Mouse (Mus musculus) heart, embryonic 14.5 days (tissue): ENCODE results near the gene Gyg. TPM values are rescaled to one million over a fixed set of nuclear protein-coding genes. Genes with fewer than 3 reads are reported as not detected.
A peak's percentile ranks its signal among the peaks of the same experiment; 100 is the strongest.

ENCODE experiments used
- ATAC-seq: fragments of 200-750 bp; cut with Nextera tagmentation; 2 replicates; pipeline ENCODE4 v1.8.0; 2017; ENCODE audit warnings: low read depth, moderate TSS enrichment; ENCODE audit not compliant: insufficient number of reproducible peaks, insufficient read depth, low FRiP score
- H3K27ac ChIP-seq, 2 experiments: fragments of 200-500 bp in 1 of 2; fragments of 300-500 bp in 1 of 2; sonication (generic) in 1 of 2; replicated peaks in 1 of 2; 2 replicates each; pipeline ENCODE4 v1.5.1; 2012 to 2014; ENCODE audit warnings: low read depth in 2 of 2, low read length in 2 of 2, control low read depth in 1 of 2, mild to moderate bottlenecking in 1 of 2, mixed read lengths in 1 of 2; ENCODE audit not compliant: control insufficient read depth in 1 of 2, insufficient read depth in 1 of 2
- H3K27me3 ChIP-seq: fragments of 300-500 bp; sonication (generic); 2 replicates; pipeline ENCODE4 v1.6.1; 2014; ENCODE audit warnings: mild to moderate bottlenecking, low read length, control low read depth; ENCODE audit not compliant: control insufficient read depth, insufficient read depth
- H3K36me3 ChIP-seq: fragments of 300-500 bp; sonication (generic); 2 replicates; pipeline ENCODE4 v1.6.1; 2014; ENCODE audit warnings: mild to moderate bottlenecking, control low read depth, low read length, mixed read lengths; ENCODE audit not compliant: control insufficient read depth, insufficient read depth
- H3K4me1 ChIP-seq, 2 experiments: fragments of 200-500 bp in 1 of 2; fragments of 300-500 bp in 1 of 2; sonication (generic) in 1 of 2; 2 replicates each; pipeline ENCODE4 v1.6.1; 2012 to 2014; ENCODE audit warnings: low read length in 2 of 2, control low read depth in 1 of 2, mixed read lengths in 1 of 2; ENCODE audit not compliant: control insufficient read depth in 2 of 2, insufficient read depth in 2 of 2
- H3K4me2 ChIP-seq: fragments of 300-500 bp; sonication (generic); 2 replicates; pipeline ENCODE4 v1.6.1; 2014; ENCODE audit warnings: mild to moderate bottlenecking, low read length
- H3K4me3 ChIP-seq, 2 experiments: fragments of 200-500 bp in 1 of 2; fragments of 300-500 bp in 1 of 2; sonication (generic) in 1 of 2; 2 replicates each; pipeline ENCODE4 v1.5.1; 2012 to 2014; ENCODE audit warnings: low read length in 2 of 2, mild to moderate bottlenecking in 2 of 2, control low read depth in 1 of 2, low read depth in 1 of 2, moderate library complexity in 1 of 2; ENCODE audit not compliant: control insufficient read depth in 1 of 2, insufficient read depth in 1 of 2
- H3K9ac ChIP-seq: fragments of 300-500 bp; sonication (generic); 2 replicates; pipeline ENCODE4 v1.6.1; 2014; ENCODE audit warnings: mild to moderate bottlenecking, low read length
- H3K9me3 ChIP-seq: fragments of 300-500 bp; sonication (generic); 2 replicates; pipeline ENCODE4 v1.6.1; 2016; ENCODE audit warnings: low read length, control low read depth; ENCODE audit not compliant: control insufficient read depth
- WGBS: fragments of 180-500 bp; shearing (Covaris S2); extraction: QIAGEN DNeasy Blood & Tissue Kit; methylation state at CpG from one replicate; pipeline ENCODE4 v1.1.7; 2014; 5-methylcytosine and 5-hydroxymethylcytosine counted together
- polyA plus RNA-seq: library from polyadenylated mRNA; unstranded; fragments of >200 nt; fragmentation: Nextera tagmentation; extraction: Ambion mirVana; gene quantifications from 2 replicates; pipeline ENCODE4 v1.2.1, GENCODE M21; 2014

Gene Gyg
- 778 and 797 TPM in 2 replicates for polyA plus RNA-seq

DNA sequence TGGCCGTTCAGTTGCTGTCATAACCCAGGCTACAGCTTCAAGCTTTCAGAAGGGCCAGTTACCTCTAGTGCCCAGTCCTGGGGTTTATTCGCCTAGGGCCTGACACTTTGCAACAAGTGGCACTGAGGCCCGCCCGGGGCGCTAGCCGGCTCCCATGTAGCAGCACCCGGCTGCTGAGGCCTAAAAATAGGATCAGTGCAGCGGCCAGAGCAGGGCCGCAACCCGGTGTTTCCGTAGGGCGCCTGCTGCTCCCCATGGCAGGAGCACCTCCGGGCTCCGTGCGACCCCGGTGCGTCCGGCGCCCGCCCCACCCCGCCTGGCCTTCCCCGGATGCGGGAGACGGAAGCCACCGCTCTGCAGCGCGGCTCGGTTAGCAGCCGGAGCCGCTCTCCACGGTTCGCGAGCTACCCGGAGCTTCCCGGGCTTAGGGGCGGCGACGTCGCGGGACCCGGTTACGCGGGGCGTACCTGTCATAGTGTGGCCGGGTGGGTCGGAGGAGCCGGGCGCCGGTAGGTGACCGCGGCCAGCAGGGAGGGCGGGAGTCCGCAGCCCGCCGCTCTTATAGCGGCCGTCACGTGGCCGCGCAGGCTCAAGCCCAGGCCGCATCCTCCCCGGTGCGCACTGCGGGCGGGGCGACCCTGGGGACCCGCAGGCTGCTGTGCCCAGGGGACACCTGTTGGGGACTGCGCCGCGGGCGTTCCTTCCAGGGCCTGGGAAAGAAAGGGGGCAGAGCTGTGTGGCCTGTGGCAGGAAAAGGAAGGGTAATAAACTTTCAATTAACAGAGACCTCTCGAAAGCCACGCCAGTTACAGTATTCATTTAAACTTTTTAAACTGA is at the start of gene Gyg:
Gene Gyg, minus strand, starts transcription at position 787 of the 837 bp plus-strand sequence.
- peak within 1 kb of the TSS; percentile 99 for H3K9ac ChIP-seq
- peaks cover 30% of the 10 kb centered on the region for H3K36me3 ChIP-seq
- ATAC-seq, result peak; percentile 94
- peaks cover 8% of the 10 kb centered on the region for H3K9me3 ChIP-seq
- H3K4me2 ChIP-seq, result peak within 1 kb of the TSS; percentile 61
- no peaks in the 10 kb centered on the region for H3K27me3 ChIP-seq
- WGBS, result 1% methylated on average over 73 of the region's 73 CpGs
- H3K4me3 ChIP-seq, result peak within 1 kb of the TSS; percentile 94 to 95
- H3K4me1 ChIP-seq, result peaks cover 0 to 16% of the 10 kb centered on the region in 2 experiments; a peak in 2 of 4 replicates
- peak within 1 kb of the TSS; percentile 90 to 96 for H3K27ac ChIP-seq

DNA sequence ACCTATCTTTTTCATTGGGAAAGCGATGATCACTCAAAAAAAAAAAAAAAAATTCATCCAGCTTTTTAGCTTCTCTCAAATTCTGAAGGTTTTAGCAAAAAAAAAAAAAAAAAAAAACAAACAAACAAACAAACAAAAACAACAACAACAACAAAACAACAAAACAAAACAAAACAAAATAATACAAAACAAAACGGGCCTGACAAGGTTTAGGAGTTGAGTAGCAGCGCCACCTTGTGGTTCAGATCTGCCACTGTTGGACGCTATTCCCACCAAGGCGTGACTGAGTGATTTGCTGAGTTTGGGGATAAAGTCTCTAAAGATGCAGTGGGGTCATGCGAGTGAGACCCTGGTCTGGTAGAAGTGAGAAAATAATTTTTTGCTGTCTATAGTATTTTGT is 43.8 kb upstream of the Gyg start:
- peaks cover 0 to 5% of the 10 kb centered on the region in 2 experiments; a peak in 2 of 4 replicates for H3K4me1 ChIP-seq
- no peak overlapping the region for H3K9ac ChIP-seq
- 27% methylated on average over 6 of the region's 6 CpGs for WGBS
- no peak overlapping the region for H3K27ac ChIP-seq
- no peaks in the 10 kb centered on the region for H3K27me3 ChIP-seq
- H3K36me3 ChIP-seq, result no peaks in the 10 kb centered on the region
- H3K4me2 ChIP-seq, result no peak overlapping the region
- H3K9me3 ChIP-seq, result no peaks in the 10 kb centered on the region
- H3K4me3 ChIP-seq, result no peak overlapping the region
- ATAC-seq, result no peak

DNA sequence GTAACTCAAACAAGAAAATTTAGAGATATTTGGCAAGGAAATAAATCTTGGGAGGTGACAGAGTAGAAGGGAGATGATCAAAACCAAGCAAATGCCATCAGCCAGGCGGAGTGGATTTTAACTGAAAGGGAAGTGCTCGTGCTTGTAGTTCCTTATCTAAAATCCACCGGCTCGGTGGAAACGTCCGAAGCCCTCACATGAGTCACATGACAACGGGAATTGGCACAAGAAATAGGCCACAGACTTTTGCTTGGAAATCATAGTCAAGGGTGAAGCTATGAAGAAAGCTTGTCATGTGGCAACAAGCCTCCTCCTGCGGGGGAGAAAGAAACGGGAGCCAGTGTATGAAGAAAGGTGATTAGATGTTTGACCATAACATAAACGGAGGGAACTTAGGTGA is 42.8 kb upstream of the Gyg start:
- WGBS, result 30% methylated on average over 10 of the region's 10 CpGs
- Histone ChIP-seq H3K27ac (no peak overlapping the region), H3K4me1 (peaks cover 0 to 5% of the 10 kb centered on the region in 2 experiments; a peak in 2 of 4 replicates), H3K36me3 (no peaks in the 10 kb centered on the region), H3K9me3 (no peaks in the 10 kb centered on the region), H3K9ac (no peak overlapping the region), H3K27me3 (no peaks in the 10 kb centered on the region), H3K4me3 (no peak overlapping the region), H3K4me2 (peak overlapping the region; percentile 18; the same call in 1 of the 2 replicates)
- ATAC-seq, result no peak

DNA sequence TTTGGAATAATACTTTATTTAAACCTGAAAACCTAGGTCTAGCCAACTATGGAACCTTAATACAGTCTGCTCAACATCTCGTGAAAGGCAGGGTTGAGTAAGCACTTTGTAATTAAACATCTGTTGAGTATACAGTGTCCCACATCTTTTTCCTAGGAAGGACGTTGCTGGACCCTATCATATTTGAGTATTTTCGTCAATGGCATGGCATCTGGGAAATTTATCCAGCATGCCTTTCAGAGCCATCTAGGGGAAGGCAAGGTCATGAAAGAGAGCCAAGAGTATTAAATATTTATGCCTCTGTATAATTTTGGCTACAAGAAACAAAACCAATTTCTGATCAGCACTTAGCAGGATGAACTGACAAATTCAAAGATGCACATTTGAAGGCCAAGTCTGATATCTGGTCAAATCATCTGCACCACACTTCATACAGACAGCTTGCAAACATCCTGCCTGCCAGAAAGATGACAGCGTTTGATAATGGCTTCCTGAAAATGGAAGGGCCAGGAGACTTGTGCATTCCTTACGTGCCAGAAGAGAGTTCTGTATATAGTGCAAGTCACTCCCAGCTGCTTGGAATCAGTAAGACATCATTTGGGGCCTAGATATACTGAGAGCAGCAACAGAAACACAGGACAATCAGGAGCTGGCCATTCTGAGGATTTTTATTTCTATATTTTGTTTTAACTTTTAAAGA is 34.0 kb upstream of the Gyg start:
- H3K4me1 ChIP-seq, result peaks cover 2 to 4% of the 10 kb centered on the region in 2 experiments
- ATAC-seq, result no peak
- WGBS, result 10% methylated on average over 5 of the region's 5 CpGs
- no peaks in the 10 kb centered on the region for H3K27me3 ChIP-seq
- no peaks in the 10 kb centered on the region for H3K36me3 ChIP-seq
- H3K9me3 ChIP-seq, result no peaks in the 10 kb centered on the region
- peak overlapping the region; percentile 21; the same call in 1 of the 2 replicates for H3K4me2 ChIP-seq
- peak overlapping the region in 1 of 2 experiments; percentile 65; a peak in 2 of 4 replicates for H3K27ac ChIP-seq
- no peak overlapping the region for H3K9ac ChIP-seq
- H3K4me3 ChIP-seq, result no peak overlapping the region

DNA sequence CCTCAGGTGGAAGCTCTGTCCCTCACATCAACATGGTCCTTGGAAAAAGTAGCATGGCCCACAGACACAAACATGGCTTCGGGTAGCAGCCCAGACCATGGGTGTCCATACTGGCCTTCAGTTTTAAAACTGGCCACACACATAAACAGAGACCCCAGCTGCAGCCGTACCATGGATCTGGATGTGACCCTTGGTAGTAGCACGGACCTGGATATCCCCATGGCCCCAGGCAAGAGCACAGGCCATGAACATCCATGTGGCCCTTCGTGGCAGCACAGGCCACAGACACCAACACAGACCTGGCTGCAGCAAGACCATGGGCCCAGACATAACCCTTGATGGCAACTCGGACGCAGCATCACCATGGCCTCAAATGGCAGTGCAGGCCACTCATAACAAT is 17.3 kb upstream of the Gyg start:
- Histone ChIP-seq H3K36me3 (no peaks in the 10 kb centered on the region), H3K4me2 (no peak overlapping the region), H3K4me3 (no peak overlapping the region), H3K9ac (no peak overlapping the region), H3K27ac (no peak overlapping the region), H3K4me1 (no peaks in the 10 kb centered on the region), H3K9me3 (no peaks in the 10 kb centered on the region), H3K27me3 (no peaks in the 10 kb centered on the region)
- ATAC-seq, result no peak
- WGBS, result 87% methylated on average over 6 of the region's 6 CpGs

DNA sequence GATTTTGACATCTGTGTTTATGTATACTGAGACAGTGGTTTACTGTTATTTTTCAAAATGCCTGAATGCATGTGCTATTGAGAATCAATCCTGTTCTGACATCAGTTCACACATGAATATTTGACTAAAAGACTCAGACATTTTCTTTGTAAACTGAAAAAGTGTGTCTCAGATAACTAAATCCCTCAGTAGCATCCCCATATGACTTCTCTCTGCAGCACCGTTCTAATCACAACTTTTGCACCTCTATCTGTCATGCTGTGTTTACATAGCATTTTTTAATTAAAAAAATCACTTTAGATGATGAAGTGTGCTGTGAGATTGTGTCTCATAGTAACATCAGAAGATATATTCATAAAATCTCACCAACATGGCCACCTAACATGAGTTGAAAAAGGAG is 12.4 kb upstream of the Gyg start:
- Histone ChIP-seq H3K36me3 (no peaks in the 10 kb centered on the region), H3K4me1 (no peaks in the 10 kb centered on the region), H3K4me2 (no peak overlapping the region), H3K9me3 (no peaks in the 10 kb centered on the region), H3K9ac (no peak overlapping the region), H3K4me3 (no peak overlapping the region), H3K27me3 (no peaks in the 10 kb centered on the region), H3K27ac (no peak overlapping the region)
- no peak for ATAC-seq
- 75% methylated on average over 1 of the region's 1 CpGs for WGBS

DNA sequence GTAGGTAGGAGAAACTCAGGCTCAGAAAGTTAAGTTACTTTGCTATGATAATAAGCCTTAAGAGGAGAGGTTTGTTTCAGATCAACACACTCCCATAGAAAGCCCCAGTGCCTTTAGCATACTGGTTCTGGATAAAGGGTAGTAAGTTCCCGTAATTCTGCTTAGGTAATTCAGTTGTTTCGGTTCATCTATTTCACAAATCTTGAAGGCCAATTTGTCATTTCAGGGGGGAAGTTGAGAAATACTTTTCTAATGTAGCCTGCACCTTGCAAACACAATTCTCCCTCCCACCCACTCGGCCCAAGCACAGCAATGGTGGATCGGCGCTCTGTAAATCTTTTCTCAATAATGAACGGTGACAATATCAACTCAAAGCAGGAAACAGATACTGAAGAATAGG is 359 bp upstream of the Gyg start:
- Histone ChIP-seq H3K9ac (peak overlapping the region; percentile 99), H3K27ac (peak overlapping the region in 1 of 2 experiments; percentile 96; a peak in 2 of 4 replicates)
- 71% methylated on average over 6 of the region's 6 CpGs for WGBS

More for the DNA sequence above, 359 bp upstream of the Gyg start:
- peak overlapping the region in 1 of 2 experiments; percentile 94; a peak in 2 of 4 replicates for H3K4me3 ChIP-seq
- H3K36me3 ChIP-seq, result peaks cover 23% of the 10 kb centered on the region
- H3K27me3 ChIP-seq, result no peaks in the 10 kb centered on the region
- H3K4me1 ChIP-seq, result peaks cover 0 to 12% of the 10 kb centered on the region in 2 experiments; a peak in 2 of 4 replicates
- H3K9me3 ChIP-seq, result peaks cover 13% of the 10 kb centered on the region
- no peak for ATAC-seq
- H3K4me2 ChIP-seq, result peak overlapping the region; percentile 61
